Mouse (Mus musculus): Measurements from ENCODE around the gene Slc37a2. TPM values are rescaled to one million over a fixed set of nuclear protein-coding genes. Genes with fewer than 3 reads are reported as not detected.
A peak's percentile ranks its signal among the peaks of the same experiment; 100 is the strongest.
"Not testable (repeated sequence)": the region's sequence is repeated elsewhere in the genome, so short reads cannot be mapped to it uniquely, and the experiment has no call there.

Gene Slc37a2
- total RNA-seq (2021): 1 to 10 TPM; 1.8 to 1.9 TPM

DNA sequence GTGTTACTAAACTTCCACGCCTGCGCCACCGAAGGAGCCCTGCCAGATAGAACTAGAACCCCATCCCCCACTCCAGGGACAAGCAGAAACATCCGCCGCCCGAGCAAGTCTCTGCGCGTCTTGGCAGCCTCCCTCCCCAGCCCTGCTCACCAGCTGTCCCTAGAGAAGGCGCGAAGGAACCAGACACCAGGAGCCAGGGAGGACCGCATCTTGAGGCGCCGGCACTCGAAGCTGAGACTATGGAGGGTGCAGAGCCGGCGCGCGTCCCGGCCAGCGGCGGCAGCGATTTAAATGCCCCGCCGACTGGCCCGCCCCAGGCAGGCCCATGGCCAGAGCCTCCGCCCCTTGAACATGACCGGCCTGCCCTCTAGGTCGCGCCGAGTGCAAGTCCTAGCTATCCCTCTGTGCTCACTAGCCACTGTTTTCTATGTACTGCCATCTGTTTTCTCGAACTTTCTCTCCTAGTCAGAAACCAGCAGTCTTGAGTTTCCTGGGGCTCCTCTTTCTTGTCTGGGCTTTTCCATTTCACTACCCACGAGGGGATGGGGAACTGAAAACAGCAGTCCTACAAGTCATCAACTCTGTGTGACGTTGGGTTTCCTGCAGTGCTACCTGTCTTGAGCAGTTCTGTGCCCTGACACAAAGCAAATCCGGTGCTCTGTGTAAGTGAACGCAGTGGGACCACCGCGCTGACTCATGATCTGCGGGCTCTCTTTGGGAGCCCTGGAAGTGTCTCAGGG lies at the start of gene Slc37a2:
Slc37a2 (minus strand) TSS at position 590 of the 740 bp plus-strand sequence.
- intact Hi-C loops (cut with DNase I): loop anchor here (5.0 kb wide), 1 partner anchor 67 kb away; no protein-coding TSS in a partner anchor
- DNase-seq (ENCODE audit: extremely low spot score in 1 of 2, low spot score in 2 of 2): peak; percentile 81 to 86

DNA sequence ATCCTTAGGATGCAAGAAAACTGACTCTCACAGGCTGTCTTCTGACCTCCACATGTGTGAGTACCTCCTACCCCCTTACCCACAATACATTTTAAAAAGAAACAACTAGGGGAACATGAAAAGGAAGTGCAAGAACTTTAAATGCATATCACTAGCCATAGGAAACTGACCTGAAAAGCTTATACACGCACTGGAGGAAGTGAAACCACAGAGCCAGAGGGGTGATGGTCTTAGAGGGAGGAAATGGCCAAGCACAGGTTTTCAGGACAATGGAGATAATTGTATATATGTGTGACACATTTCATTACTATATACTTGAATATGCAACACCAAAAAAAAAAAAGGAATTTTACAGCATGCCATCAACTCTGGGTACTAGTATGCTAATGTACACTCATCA lies 46.2 kb upstream of the Slc37a2 start:
- intact Hi-C loops (cut with DNase I): no loop called here

DNA sequence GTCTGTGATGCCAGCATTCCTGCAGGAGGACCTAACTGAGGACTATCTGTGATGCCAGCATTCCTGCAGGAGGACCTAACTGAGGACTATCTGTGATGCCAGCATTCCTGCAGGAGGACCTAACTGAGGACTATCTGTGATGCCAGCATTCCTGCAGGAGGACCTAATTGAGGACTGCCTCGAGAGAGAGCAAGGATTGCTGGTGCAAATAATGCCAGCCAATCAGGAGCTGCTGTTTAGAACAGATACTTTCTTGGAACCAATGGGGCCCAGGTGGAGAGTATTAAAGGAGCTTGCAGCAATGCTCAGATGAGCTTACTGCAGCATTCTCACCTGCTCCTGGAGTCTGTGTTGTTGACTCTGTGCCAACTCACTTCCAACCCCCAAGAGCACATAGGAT lies 45.0 kb upstream of the Slc37a2 start:
- intact Hi-C loops (cut with DNase I); DNase-seq (ENCODE audit: extremely low spot score in 1 of 2, low spot score in 2 of 2): not testable (repeated sequence)

More for the DNA sequence above, 46.2 kb upstream of the Slc37a2 start:
- no peak for DNase-seq (ENCODE audit: extremely low spot score in 1 of 2, low spot score in 2 of 2)

DNA sequence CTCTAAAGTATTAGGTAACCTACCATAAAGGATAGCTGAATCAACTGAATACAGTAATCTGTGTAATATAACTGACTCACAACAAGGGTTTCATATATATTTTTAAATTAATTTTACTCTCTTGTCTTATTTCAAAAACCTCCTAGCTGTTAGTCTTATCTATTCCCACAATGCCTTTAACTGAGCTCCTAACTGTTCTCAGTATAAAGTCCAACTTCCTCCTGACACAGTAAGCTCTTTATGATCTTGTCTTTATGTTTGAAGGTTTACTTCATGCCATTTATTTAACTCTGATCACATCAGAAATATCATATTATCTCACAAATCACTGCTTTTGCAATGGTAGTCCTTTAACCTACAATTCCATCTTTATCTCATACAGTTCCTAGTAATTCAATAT lies 40.0 kb upstream of the Slc37a2 start:
- intact Hi-C loops (cut with DNase I): no loop called here
- no peak for DNase-seq (ENCODE audit: extremely low spot score in 1 of 2, low spot score in 2 of 2)

DNA sequence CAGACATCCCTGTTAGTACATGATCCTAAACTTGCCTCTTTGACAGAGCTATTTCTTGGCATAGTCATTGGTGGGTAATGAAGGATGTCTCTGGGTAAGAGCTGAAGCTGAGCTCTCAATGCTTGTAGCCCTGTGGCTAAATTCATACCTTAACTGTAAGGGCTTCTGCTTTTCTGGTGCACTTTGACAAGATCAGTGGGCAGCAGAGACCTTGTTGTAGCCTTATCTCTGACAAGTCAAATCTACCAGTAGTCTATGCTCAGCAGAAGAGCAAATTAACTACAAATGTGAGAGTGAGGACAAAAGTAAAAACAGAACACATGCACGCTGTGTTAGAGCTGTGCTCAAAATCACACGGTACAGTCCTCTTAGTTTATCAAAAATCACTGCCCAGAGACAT lies 11.1 kb upstream of the Slc37a2 start:
- DNase-seq (ENCODE audit: extremely low spot score in 1 of 2, low spot score in 2 of 2): no peak
- intact Hi-C loops (cut with DNase I): no loop called here

DNA sequence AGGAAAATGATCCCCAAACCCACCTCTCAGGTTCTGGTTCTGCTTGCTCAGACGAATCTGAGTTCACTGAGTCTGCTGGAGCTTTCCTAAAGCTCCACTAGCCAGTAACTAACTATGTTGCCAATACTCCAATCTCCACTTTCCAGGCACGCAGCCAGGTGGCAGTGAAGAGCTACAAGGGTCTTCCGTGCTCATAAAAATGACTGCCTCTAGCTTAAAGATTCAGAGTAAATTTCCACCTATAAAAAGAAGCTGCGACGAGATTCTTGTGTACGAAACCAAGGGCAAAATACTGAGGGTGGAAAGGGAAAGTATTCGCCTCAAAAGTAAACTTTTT lies 319 bp upstream of the Slc37a2 start:
- intact Hi-C loops (cut with DNase I): loop anchor here (5.0 kb wide), 1 partner anchor 66 kb away; no protein-coding TSS in a partner anchor
- DNase-seq (ENCODE audit: extremely low spot score in 1 of 2, low spot score in 2 of 2): peak; percentile 64 to 78

DNA sequence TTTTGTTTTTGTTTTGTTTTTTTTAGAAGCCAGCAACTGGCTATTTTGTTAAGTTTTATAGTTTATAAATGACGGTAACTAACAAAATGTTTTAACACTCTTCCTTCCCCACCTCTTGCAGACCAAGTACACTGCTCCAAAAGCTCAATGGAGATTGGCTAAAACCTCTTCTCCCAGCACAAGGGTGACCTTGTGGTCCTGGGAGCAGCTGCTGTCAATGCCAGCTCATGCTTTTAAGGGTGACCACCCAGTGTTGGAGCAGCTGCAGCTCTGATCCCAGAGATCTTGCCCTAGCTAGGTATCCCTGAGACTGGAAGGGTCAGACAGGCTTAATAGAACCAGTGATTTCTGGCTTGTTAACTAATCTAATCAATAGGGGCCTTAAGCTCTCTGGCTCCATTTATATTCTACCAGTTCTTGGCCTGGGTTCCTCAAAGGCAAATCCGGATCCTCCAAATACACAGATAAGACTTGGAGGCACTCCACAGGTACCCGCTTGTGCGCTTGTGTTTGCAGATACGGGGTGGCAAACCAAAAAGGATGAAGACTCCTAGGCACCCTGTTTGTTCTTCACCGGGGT lies 917 bp downstream of the Slc37a2 start:
- no peak for DNase-seq (ENCODE audit: extremely low spot score in 1 of 2, low spot score in 2 of 2)

DNA sequence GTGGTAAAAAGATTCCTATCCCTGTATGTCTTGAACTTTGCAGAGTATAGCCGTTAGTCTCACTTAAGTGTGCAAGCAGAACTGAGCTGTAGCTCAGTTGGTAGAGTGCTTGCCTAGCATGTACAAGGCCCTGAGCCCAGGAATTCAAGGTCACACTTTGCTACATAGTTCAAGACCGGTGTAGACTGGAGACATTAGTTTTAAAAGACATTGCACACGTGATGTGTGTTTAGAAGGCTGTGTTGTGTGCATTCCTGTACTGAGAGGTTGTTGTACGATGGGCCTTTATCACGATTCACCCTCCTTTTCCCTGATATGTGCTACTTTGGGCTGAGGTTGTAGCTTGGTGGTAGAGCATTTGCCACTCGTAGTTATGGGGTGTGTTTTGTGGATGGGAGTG lies 4.9 kb downstream of the Slc37a2 start:
- intact Hi-C loops (cut with DNase I): no loop called here
- no peak for DNase-seq (ENCODE audit: extremely low spot score in 1 of 2, low spot score in 2 of 2)

More for the DNA sequence above, 917 bp downstream of the Slc37a2 start:
- intact Hi-C loops (cut with DNase I): loop anchor here (5.0 kb wide), 1 partner anchor 68 kb away; no protein-coding TSS in a partner anchor

DNA sequence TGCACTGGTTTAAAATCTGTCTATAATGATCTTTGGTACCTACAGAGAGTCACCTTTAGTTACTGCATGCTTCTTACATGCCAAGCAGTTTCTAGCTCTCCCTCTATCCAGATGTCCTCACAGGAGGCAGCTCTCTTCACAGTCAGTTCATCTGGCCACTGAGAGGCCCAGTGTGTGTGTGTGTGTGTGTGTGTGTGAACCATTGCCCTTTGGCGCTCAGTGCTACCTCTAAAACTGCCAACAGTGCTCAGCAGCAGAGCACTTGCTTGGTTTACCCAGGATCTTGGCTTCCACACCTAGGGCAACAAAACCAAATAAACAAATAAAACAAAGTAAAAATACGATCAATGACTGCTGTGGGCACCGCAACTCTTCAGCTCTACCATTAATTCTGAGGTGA lies 5.6 kb downstream of the Slc37a2 start:
- intact Hi-C loops (cut with DNase I): no loop called here
- DNase-seq (ENCODE audit: extremely low spot score in 1 of 2, low spot score in 2 of 2): no peak

DNA sequence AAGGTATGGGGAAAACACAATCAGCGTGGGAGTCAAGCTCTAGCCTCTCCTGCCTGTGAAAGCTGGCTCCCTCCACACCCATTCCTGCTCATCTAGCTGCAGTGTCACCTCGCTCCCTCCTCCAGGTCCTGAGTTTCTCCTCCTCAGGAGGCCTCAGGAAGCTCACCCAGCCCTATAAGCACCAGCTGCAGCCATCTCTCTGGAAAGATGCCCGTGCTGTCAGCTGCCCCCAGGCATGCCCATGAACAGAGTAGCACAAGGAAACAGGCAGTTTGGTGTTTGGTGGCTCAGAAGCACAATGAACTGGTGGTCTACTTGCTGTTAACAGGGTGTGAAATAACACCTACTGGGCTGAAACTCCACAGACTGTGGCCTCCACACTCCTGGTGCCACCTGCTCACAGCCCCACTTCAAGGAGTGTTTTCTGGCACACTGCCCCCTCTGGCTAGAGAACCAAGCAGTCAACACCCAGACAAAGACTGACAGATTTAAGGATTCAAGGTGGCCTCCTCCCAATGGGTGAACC lies 7.1 kb downstream of the Slc37a2 start:
- intact Hi-C loops (cut with DNase I): no loop called here
- DNase-seq (ENCODE audit: extremely low spot score in 1 of 2, low spot score in 2 of 2): no peak

DNA sequence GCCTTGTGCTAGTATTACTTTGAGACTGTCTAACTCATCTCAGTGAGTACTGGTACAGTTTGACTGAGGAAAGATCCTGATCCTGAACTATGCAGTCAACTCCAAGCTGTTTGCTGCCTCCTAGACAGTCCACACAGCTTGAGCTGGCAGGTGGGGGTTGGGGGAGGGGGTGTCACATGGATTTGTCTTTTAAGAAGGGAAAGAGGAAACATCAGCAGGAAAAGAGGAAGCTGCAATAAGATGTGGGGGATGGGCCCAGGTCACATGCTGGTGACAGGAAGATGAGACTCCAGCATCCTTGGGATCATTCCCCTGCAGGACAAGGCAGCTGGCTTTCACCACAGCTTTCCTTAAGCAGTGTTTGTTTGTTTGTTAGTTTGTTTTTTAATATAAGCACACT lies 8.1 kb downstream of the Slc37a2 start:
- intact Hi-C loops (cut with DNase I): no loop called here
- peak; percentile 37 to 74 for DNase-seq (ENCODE audit: extremely low spot score in 1 of 2, low spot score in 2 of 2)

DNA sequence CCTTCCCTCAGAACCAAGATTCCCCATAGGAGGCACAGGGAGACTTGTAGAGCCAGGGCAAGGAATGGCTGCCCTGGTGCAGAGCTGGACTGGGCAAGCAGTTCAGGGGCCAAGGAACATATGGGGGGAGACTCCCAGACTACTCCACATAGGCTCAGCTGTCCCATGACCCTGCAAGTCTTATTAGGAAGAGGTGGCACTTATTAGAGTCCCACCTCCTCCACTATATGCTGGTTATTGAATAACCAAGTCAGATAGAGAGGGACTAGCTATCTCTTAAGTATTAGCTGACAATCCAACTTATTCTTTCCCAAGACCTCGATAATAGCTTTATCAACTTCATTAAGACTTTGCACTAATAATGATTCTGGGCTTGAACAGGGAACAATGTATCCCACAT lies 9.7 kb downstream of the Slc37a2 start:
- no peak for DNase-seq (ENCODE audit: extremely low spot score in 1 of 2, low spot score in 2 of 2)
- intact Hi-C loops (cut with DNase I): no loop called here

DNA sequence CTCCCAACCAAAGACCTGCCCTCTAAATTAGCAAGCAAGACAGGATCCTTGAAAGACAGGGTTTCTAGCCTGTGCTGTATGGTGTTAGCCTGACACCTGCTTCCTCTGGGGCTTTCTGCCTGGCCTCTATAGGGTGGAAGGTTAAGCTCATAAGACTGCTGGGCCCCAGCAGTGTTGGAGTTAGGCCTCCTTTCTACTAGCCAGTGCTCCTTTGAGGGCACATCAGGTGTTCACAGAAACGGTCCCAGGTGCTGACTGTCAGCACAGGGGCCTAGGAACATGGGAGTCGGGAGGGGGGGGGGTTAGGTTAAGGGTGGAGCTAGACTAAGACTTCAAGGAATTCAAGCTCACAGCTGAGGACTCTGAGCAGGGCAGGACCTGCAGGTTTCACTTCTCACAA lies 10.1 kb downstream of the Slc37a2 start:
- DNase-seq (ENCODE audit: extremely low spot score in 1 of 2, low spot score in 2 of 2): no peak
- intact Hi-C loops (cut with DNase I): no loop called here

DNA sequence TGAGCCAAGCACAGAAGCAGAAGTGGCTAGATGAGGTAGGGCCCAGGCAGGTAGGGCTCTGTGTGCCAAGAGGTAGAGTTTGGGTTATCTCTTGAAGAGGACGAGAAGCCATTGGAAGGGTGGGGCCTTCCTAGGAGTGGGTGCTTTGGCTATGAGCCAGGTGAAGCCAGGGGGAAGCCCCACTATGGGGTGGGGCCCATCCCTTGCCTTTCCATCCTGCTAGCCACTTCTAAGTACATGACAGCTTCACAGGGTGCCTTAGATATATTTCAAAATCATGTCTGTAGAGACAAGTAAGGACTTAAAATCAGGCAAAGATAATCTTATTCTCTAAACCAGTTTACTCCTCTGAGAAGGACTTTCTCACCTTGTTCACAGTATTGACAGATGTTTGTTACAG lies 10.9 kb downstream of the Slc37a2 start:
- no peak for DNase-seq (ENCODE audit: extremely low spot score in 1 of 2, low spot score in 2 of 2)
- intact Hi-C loops (cut with DNase I): no loop called here

DNA sequence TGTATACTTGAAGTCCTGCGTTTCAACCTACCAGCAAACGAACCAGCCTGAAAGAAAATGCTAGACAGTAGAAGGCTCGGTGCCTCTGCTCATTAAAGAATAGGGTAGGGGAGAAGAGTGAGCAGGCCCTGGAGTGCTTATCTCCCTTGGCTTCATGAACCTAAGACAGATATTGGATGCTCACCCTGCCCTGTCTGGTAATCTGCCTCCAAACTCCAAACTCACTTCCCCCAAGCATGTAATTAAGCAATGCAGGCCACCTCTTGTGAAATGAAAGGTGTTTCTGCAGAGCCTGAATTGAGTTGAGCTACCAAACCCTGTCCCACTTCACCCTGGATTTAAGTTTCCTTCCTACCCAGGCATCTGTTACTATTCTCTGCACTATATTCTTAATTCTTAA lies 12.8 kb downstream of the Slc37a2 start:
- DNase-seq (ENCODE audit: extremely low spot score in 1 of 2, low spot score in 2 of 2): no peak
- intact Hi-C loops (cut with DNase I): no loop called here

DNA sequence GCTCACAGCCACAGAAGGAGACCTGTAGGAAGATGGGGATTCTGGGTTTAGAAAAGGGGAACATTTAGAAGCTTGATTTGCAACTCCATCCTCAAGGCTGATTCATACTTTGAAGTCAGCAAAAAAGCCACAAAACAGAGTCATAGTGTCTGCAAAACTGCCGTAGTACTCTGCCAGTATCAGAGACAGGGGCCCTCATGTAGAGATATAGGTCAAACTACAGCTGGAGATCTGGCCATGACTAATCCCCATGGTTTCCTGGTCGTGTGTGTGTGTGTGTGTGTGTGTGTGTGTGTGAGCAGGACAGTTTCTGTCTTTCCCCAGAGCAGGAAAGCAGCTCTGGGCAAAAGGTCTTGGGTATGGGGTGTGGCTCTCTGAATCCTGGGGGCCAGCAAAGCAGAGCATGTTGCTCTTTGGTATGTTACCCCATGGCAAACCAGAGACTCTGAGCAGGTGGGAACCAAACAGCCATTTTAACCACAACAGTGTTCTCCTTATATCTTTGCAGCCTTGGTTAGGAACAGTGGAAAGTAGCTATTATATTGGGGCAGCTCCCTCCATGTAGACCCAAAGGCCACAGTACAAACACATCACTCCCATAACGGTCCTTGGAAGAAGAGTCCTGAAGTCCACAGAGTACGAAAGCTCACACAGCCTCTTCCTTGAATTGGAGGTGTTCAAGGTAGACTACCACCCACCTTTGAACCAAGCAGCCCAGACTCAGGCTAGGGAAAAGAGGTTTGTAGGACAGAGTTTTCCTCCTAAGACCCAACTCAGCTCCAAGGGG lies 19.4 kb downstream of the Slc37a2 start:
- intact Hi-C loops (cut with DNase I): no loop called here
- DNase-seq (ENCODE audit: extremely low spot score in 1 of 2, low spot score in 2 of 2): no peak

DNA sequence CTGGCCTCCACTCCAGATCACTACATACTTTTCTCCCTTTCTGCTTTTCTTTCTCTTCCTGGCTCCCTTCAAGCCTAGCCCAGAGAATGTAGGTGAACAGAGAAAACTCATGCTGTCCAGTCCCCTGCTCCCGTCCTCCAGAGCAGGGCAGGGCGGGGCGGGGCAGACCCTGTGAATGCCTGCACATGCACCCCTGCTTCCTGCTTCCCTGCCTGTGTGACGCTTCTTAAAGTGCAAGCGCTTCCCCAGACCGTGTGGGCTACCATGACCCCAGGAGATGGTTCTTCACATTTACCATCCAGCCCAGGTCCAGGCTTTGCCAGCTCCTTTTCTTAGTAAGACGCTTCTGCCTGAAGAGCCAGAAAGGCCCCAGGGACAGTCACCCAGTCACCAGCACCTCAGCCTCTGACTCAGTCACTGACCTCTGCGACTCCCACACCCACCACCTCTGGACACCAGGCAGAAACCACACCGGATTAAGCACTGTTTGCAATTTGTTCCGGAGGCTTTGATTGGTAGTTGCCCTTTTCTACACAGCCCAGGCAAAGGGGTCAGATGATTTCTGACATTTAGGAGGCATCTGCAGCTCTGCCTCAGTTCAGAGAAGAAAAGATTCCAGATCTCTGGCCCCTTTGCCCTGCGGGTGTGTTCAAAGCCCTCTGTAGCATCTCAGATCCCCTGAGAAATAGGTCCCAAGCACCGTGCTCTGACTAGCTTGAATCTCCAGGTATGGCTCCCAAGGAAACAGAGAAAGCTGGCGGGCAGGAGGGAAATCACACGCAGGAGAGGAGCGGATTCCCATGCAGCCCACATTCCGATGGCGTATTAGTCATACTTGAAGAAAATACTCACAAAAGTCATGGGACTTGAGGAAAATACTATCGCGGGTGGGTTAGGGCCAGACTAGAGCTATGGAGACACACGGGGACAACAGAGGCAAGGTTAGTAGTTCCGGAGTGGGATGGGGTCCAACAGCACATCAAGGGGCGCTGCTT lies 23.0 kb downstream of the Slc37a2 start:
- no peak for DNase-seq (ENCODE audit: extremely low spot score in 1 of 2, low spot score in 2 of 2)

DNA sequence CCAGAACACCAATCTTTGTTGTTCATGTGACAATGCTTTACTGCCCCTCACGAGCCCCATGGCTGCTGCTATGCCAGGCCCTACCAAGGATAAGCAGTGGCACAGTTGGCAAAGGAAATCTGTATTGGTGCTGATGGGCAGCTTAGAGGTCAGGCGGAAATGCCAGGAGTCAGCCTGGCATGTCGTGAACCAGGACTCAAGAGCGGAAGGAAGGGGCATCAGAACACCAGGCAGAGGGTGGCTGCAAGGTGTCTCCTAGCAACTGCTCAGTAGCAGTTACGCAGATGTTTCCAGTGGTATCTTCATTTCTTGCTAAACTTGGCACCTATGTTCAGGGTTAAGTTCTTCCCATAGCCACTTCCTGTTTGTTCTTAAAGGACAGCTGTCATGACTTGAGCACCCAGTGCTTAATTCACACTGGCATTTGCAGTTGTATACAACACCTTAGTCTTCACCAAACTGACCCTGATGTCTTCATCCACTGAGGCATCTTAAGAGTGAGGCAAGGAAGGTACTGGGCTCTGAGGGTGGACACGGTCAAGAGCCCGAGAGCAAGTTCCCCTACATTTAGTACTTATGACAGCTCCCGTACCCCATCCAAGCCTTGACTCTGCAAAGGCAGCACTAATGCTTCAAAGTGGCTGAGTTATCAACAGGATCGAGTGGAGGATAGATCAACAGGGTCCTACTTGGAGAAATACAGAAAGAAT lies 24.9 kb downstream of the Slc37a2 start:
- no peak for DNase-seq (ENCODE audit: extremely low spot score in 1 of 2, low spot score in 2 of 2)
- intact Hi-C loops (cut with DNase I): loop anchor here (5.0 kb wide), 3 partner anchors 53 to 338 kb away; no protein-coding TSS in a partner anchor

More for the DNA sequence above, 23.0 kb downstream of the Slc37a2 start:
- intact Hi-C loops (cut with DNase I): loop anchor here (5.0 kb wide), 3 partner anchors 55 to 340 kb away; no protein-coding TSS in a partner anchor

Measured in left cerebral cortex, postnatal 10 days (tissue).